Mouse (Mus musculus) G1E (cell line): ENCODE data around the gene Trp53i13. TPM values are rescaled to one million over a fixed set of nuclear protein-coding genes. Genes with fewer than 3 reads are reported as not detected.

ENCODE experiments used
- ATAC-seq: 2 replicates; pipeline ENCODE4 v1.8.0; 2016; ENCODE audit warnings: mild to moderate bottlenecking; ENCODE audit not compliant: insufficient number of reproducible peaks, poor library complexity, low FRiP score, severe bottlenecking; ENCODE audit errors: extremely low read depth
- DNase-seq: peaks from one replicate; pipeline ENCODE4 v3.0.0; 2012; ENCODE audit warnings: low spot score
- H3K27me3 ChIP-seq: 2 replicates; pipeline ENCODE4 v1.6.1; 2012; ENCODE audit warnings: mild to moderate bottlenecking, low read length, inconsistent platforms; ENCODE audit not compliant: insufficient read depth
- H3K36me3 ChIP-seq: replicated peaks from 2 replicates; pipeline ENCODE3; 2012; ENCODE audit warnings: mild to moderate bottlenecking, inconsistent platforms
- H3K4me1 ChIP-seq: 2 replicates; pipeline ENCODE4 v1.6.1; 2012; ENCODE audit warnings: low read depth, low read length, inconsistent platforms, mixed read lengths; ENCODE audit not compliant: insufficient read depth
- H3K4me3 ChIP-seq: 2 replicates; pipeline ENCODE4 v1.5.1; 2012; ENCODE audit warnings: low read depth, mild to moderate bottlenecking, inconsistent platforms, low read length, moderate library complexity, mixed read lengths
- H3K9me3 ChIP-seq: replicated peaks from 2 replicates; pipeline ENCODE4 v1.6.1; 2012; ENCODE audit warnings: inconsistent platforms
- CTCF ChIP-seq: IDR thresholded peaks from 2 replicates; pipeline ENCODE4 v1.5.1; 2012; ENCODE audit warnings: low read depth, low read length, inconsistent platforms, mixed read lengths
- GATA1 ChIP-seq: IDR thresholded peaks from 2 replicates; pipeline ENCODE4 v1.6.1; 2012; ENCODE audit warnings: borderline replicate concordance, low read length, inconsistent platforms, mixed read lengths
- GATA2 ChIP-seq: IDR thresholded peaks from 2 replicates; pipeline ENCODE4 v1.6.1; 2012; ENCODE audit warnings: low read depth, low read length, inconsistent platforms, borderline replicate concordance
- POLR2AphosphoS5 ChIP-seq: IDR thresholded peaks from 2 replicates; pipeline ENCODE4 v1.6.1; 2012; ENCODE audit warnings: low read depth, low read length, inconsistent platforms; ENCODE audit not compliant: insufficient replicate concordance
- TAL1 ChIP-seq: conservative IDR thresholded peaks from 2 replicates; pipeline ENCODE4 v1.6.1; 2012; ENCODE audit warnings: low read depth, low read length, inconsistent platforms, mixed read lengths
- polyA plus RNA-seq: library from polyadenylated mRNA; stranded (reverse); fragments of >175 nt; gene quantifications from 2 replicates; pipeline ENCODE4 v1.2.3, GENCODE M21; 2012
- total RNA-seq, 2 experiments: library from RNA; stranded (forward) in 1 of 2; stranded (reverse) in 1 of 2; fragments of 200-1000 nt in 1 of 2; fragments of >200 nt in 1 of 2; fragmentation: Nextera tagmentation in 1 of 2; gene quantifications; 2 replicates each; pipeline ENCODE4 v1.2.3; 2014 to 2017

Trp53i13 gene
- total and polyA plus RNA-seq, 3 experiments = 0.71 to 5.4 (median 1.4) TPM

GRCm38 (mm10) chr11:77461856-77462255 lies 53.9 kb downstream of the Trp53i13 start:
- H3K27me3 ChIP-seq = peaks cover 48% of the 10 kb centered on the region
- no peak overlapping the region for H3K4me3 ChIP-seq
- no peak for DNase-seq
- ATAC-seq = no peak
- TF ChIP-seq GATA2 (no peak), GATA1 (no peak), POLR2AphosphoS5 (no peak), TAL1 (no peak), CTCF (no peak)
- peaks cover 4% of the 10 kb centered on the region for H3K36me3 ChIP-seq
- H3K4me1 ChIP-seq = peaks cover 5% of the 10 kb centered on the region; the same call in 1 of the 2 replicates
- no peaks in the 10 kb centered on the region for H3K9me3 ChIP-seq

Other genes starting within 250 kb of the Trp53i13 start
- not detected in 2 replicates for gene Coro6, start 53.6 kb downstream of the Trp53i13 start, total RNA-seq (2014; fragmentation: Nextera tagmentation)
- gene Coro6, start 53.6 kb downstream of the Trp53i13 start, total RNA-seq (2017) = 0.11 TPM in 1 of 2 replicates, not detected in the other
- not detected in 2 replicates for gene Coro6, start 53.6 kb downstream of the Trp53i13 start, polyA plus RNA-seq
- 1.3 TPM in 1 of 2 replicates, not detected in the other for gene Ankrd13b, start 26.3 kb downstream of the Trp53i13 start, total RNA-seq (2014; fragmentation: Nextera tagmentation)
- gene Ankrd13b, start 26.3 kb downstream of the Trp53i13 start, total RNA-seq (2017) = 0.12 TPM in 1 of 2 replicates, not detected in the other
- gene Ankrd13b, start 26.3 kb downstream of the Trp53i13 start, polyA plus RNA-seq = 0.36 and 0.41 TPM in 2 replicates
- 42.8 and 51.4 TPM in 2 replicates for gene Git1, start 22.4 kb downstream of the Trp53i13 start, total RNA-seq (2014; fragmentation: Nextera tagmentation)
- gene Git1, start 22.4 kb downstream of the Trp53i13 start, total RNA-seq (2017) = 9.5 and 9.6 TPM in 2 replicates
- 90.7 and 98.0 TPM in 2 replicates for gene Git1, start 22.4 kb downstream of the Trp53i13 start, polyA plus RNA-seq
- 0.30 TPM in 1 of 2 replicates, not detected in the other for gene Abhd15, start 859 bp downstream of the Trp53i13 start, total RNA-seq (2014; fragmentation: Nextera tagmentation)
- gene Abhd15, start 859 bp downstream of the Trp53i13 start, total RNA-seq (2017) = 0.12 and 0.27 TPM in 2 replicates
- gene Abhd15, start 859 bp downstream of the Trp53i13 start, polyA plus RNA-seq = 0.29 and 0.34 TPM in 2 replicates
- not detected in 2 replicates for gene Gm10392, start 3.2 kb upstream of the Trp53i13 start, total RNA-seq (2014; fragmentation: Nextera tagmentation)
- 0.12 and 0.38 TPM in 2 replicates for gene Gm10392, start 3.2 kb upstream of the Trp53i13 start, total RNA-seq (2017)
- not detected in 2 replicates for gene Gm10392, start 3.2 kb upstream of the Trp53i13 start, polyA plus RNA-seq
- gene Taok1, start 91.8 kb upstream of the Trp53i13 start, total RNA-seq (2014; fragmentation: Nextera tagmentation) = 48.6 and 50.1 TPM in 2 replicates
- gene Taok1, start 91.8 kb upstream of the Trp53i13 start, total RNA-seq (2017) = 36.8 and 45.6 TPM in 2 replicates
- gene Taok1, start 91.8 kb upstream of the Trp53i13 start, polyA plus RNA-seq = 2.3 and 2.5 TPM in 2 replicates
- gene Nufip2, start 170.2 kb upstream of the Trp53i13 start, total RNA-seq (2014; fragmentation: Nextera tagmentation) = 97.1 and 113 TPM in 2 replicates
- gene Nufip2, start 170.2 kb upstream of the Trp53i13 start, total RNA-seq (2017) = 75.3 and 94.0 TPM in 2 replicates
- gene Nufip2, start 170.2 kb upstream of the Trp53i13 start, polyA plus RNA-seq = 22.3 and 24.0 TPM in 2 replicates
- gene Cryba1, start 209.3 kb upstream of the Trp53i13 start, total RNA-seq (2014; fragmentation: Nextera tagmentation) = not detected in 2 replicates
- 0.27 TPM in 1 of 2 replicates, not detected in the other for gene Cryba1, start 209.3 kb upstream of the Trp53i13 start, total RNA-seq (2017)
- gene Cryba1, start 209.3 kb upstream of the Trp53i13 start, polyA plus RNA-seq = not detected in 2 replicates
- 53.1 and 57.0 TPM in 2 replicates for gene Myo18a, start 247.3 kb upstream of the Trp53i13 start, total RNA-seq (2014; fragmentation: Nextera tagmentation)
- 28.8 and 32.7 TPM in 2 replicates for gene Myo18a, start 247.3 kb upstream of the Trp53i13 start, total RNA-seq (2017)
- gene Myo18a, start 247.3 kb upstream of the Trp53i13 start, polyA plus RNA-seq = 41.9 and 59.4 TPM in 2 replicates